Mouse (Mus musculus) heart, embryonic 15.5 days (tissue): ENCODE measurements at regions not wholly inside any gene's neighbourhood (a gene's known extent, or its start where the extent isn't known, plus 50 kb on each side); places are given as distances from the start of the nearest gene placed in this dataset.
"Not testable (repeated sequence)": the region's sequence is repeated elsewhere in the genome, so short reads cannot be mapped to it uniquely, and the experiment has no call there.

ENCODE experiments used
- ATAC-seq: fragments of 200-750 bp; cut with Nextera tagmentation; replicated peaks from 2 replicates; pipeline ENCODE4 v1.8.0; 2017; ENCODE audit warnings: low read depth, moderate TSS enrichment; ENCODE audit not compliant: insufficient number of reproducible peaks, insufficient read depth, low FRiP score
- H3K27ac ChIP-seq: fragments of 300-500 bp; sonication (generic); 2 replicates; pipeline ENCODE4 v1.5.1; 2015; ENCODE audit warnings: mild to moderate bottlenecking, inconsistent platforms
- H3K27me3 ChIP-seq: fragments of 300-500 bp; sonication (generic); 2 replicates; pipeline ENCODE4 v1.6.1; 2015; ENCODE audit warnings: inconsistent platforms
- H3K36me3 ChIP-seq: fragments of 300-500 bp; sonication (generic); 2 replicates; pipeline ENCODE4 v1.6.1; 2015; ENCODE audit warnings: mild to moderate bottlenecking, inconsistent platforms
- H3K4me1 ChIP-seq: fragments of 300-500 bp; sonication (generic); replicated peaks from 2 replicates; pipeline ENCODE4 v1.6.1; 2015; ENCODE audit warnings: inconsistent platforms
- H3K4me2 ChIP-seq: fragments of 300-500 bp; sonication (generic); 2 replicates; pipeline ENCODE4 v1.6.1; 2015; ENCODE audit warnings: inconsistent platforms, mild to moderate bottlenecking, moderate library complexity
- H3K4me3 ChIP-seq: fragments of 300-500 bp; sonication (generic); 2 replicates; pipeline ENCODE4 v1.5.1; 2015; ENCODE audit warnings: mild to moderate bottlenecking, inconsistent platforms
- H3K9ac ChIP-seq: fragments of 300-500 bp; sonication (generic); 2 replicates; pipeline ENCODE4 v1.6.1; 2015; ENCODE audit warnings: mild to moderate bottlenecking, inconsistent platforms
- H3K9me3 ChIP-seq: fragments of 300-500 bp; sonication (generic); replicated peaks from 2 replicates; pipeline ENCODE4 v1.6.1; 2016; ENCODE audit warnings: inconsistent platforms
- WGBS: fragments of 180-500 bp; shearing (Covaris S2); methylation state at CpG from one replicate; pipeline ENCODE4 v1.1.7; 2015; ENCODE audit warnings: mixed read lengths; 5-methylcytosine and 5-hydroxymethylcytosine counted together

- Histone ChIP-seq H3K36me3 (no peaks in the 10 kb centered on the region), H3K27me3 (no peaks in the 10 kb centered on the region), H3K9me3 (no peaks in the 10 kb centered on the region), H3K4me1 (no peaks in the 10 kb centered on the region), H3K27ac (no peak overlapping the region), H3K9ac (no peak overlapping the region), H3K4me3 (no peak overlapping the region), H3K4me2 (no peak overlapping the region)
- 49% methylated on average over 10 of the region's 10 CpGs for WGBS
- ATAC-seq: no peak
These were observed 624.8 kb upstream of the BB014433 start for GRCm38 (mm10) chr8:15670722-15671121.

- Histone ChIP-seq H3K27ac (no peak overlapping the region), H3K4me1 (no peaks in the 10 kb centered on the region), H3K9me3 (no peaks in the 10 kb centered on the region), H3K4me2 (no peak overlapping the region), H3K27me3 (no peaks in the 10 kb centered on the region), H3K36me3 (no peaks in the 10 kb centered on the region), H3K9ac (no peak overlapping the region), H3K4me3 (no peak overlapping the region)
- ATAC-seq: no peak
- WGBS: 79% methylated on average over 5 of the region's 5 CpGs
These were observed 624.4 kb upstream of the BB014433 start for GRCm38 (mm10) chr8:15670298-15670697.

- Histone ChIP-seq H3K27ac (no peak overlapping the region), H3K36me3 (no peaks in the 10 kb centered on the region), H3K9me3 (no peaks in the 10 kb centered on the region), H3K4me3 (no peak overlapping the region), H3K27me3 (no peaks in the 10 kb centered on the region), H3K4me2 (no peak overlapping the region), H3K9ac (no peak overlapping the region), H3K4me1 (no peaks in the 10 kb centered on the region)
- 71% methylated on average over 3 of the region's 3 CpGs for WGBS
- ATAC-seq: no peak
These were observed 623.6 kb upstream of the BB014433 start for GRCm38 (mm10) chr8:15669515-15669914.

GRCm38 (mm10) chr8:15660602-15661001, 614.7 kb upstream of the BB014433 start:
- no peaks in the 10 kb centered on the region for H3K9me3 ChIP-seq
- no peaks in the 10 kb centered on the region for H3K27me3 ChIP-seq
- H3K4me3 ChIP-seq: no peak overlapping the region
- ATAC-seq: no peak
- WGBS: 26% methylated on average over 1 of the region's 1 CpGs
- H3K36me3 ChIP-seq: no peaks in the 10 kb centered on the region
- no peak overlapping the region for H3K4me2 ChIP-seq
- H3K9ac ChIP-seq: no peak overlapping the region
- no peak overlapping the region for H3K27ac ChIP-seq
- no peaks in the 10 kb centered on the region for H3K4me1 ChIP-seq

GRCm38 (mm10) chr8:15634769-15635366, 589.0 kb upstream of the BB014433 start:
- no peak overlapping the region for H3K4me3 ChIP-seq
- H3K4me1 ChIP-seq: no peaks in the 10 kb centered on the region
- no peak for ATAC-seq
- no peak overlapping the region for H3K27ac ChIP-seq
- no peak overlapping the region for H3K9ac ChIP-seq
- no peaks in the 10 kb centered on the region for H3K27me3 ChIP-seq
- H3K36me3 ChIP-seq: no peaks in the 10 kb centered on the region
- H3K4me2 ChIP-seq: no peak overlapping the region
- 72% methylated on average over 4 of the region's 4 CpGs for WGBS
- no peaks in the 10 kb centered on the region for H3K9me3 ChIP-seq

GRCm38 (mm10) chr8:15628584-15628983, 582.7 kb upstream of the BB014433 start:
- WGBS: 67% methylated on average over 2 of the region's 2 CpGs
- no peak overlapping the region for H3K4me2 ChIP-seq
- no peak overlapping the region for H3K9ac ChIP-seq
- no peak overlapping the region for H3K27ac ChIP-seq
- no peaks in the 10 kb centered on the region for H3K4me1 ChIP-seq
- no peaks in the 10 kb centered on the region for H3K27me3 ChIP-seq
- ATAC-seq: no peak
- H3K9me3 ChIP-seq: no peaks in the 10 kb centered on the region
- H3K4me3 ChIP-seq: no peak overlapping the region
- H3K36me3 ChIP-seq: no peaks in the 10 kb centered on the region

GRCm38 (mm10) chr8:15623602-15624392, 577.9 kb upstream of the BB014433 start:
- not testable (repeated sequence) for H3K27ac ChIP-seq, H3K27me3 ChIP-seq, H3K4me3 ChIP-seq, H3K4me1 ChIP-seq, H3K9me3 ChIP-seq, H3K36me3 ChIP-seq, H3K9ac ChIP-seq, ATAC-seq, H3K4me2 ChIP-seq
- 84% methylated on average over 31 of the region's 31 CpGs for WGBS

- H3K9ac ChIP-seq: no peak overlapping the region
- WGBS: 43% methylated on average over 8 of the region's 8 CpGs
- no peak for ATAC-seq
- H3K27ac ChIP-seq: no peak overlapping the region
- H3K27me3 ChIP-seq: no peaks in the 10 kb centered on the region
- no peaks in the 10 kb centered on the region for H3K36me3 ChIP-seq
- H3K4me2 ChIP-seq: no peak overlapping the region
- H3K9me3 ChIP-seq: no peaks in the 10 kb centered on the region
- no peaks in the 10 kb centered on the region for H3K4me1 ChIP-seq
- H3K4me3 ChIP-seq: no peak overlapping the region
These were observed 564.3 kb upstream of the BB014433 start for GRCm38 (mm10) chr8:15610217-15610616.

GRCm38 (mm10) chr8:15607598-15608215, 561.8 kb upstream of the BB014433 start:
- Histone ChIP-seq H3K9ac (no peak overlapping the region), H3K36me3 (no peaks in the 10 kb centered on the region), H3K27ac (no peak overlapping the region), H3K4me3 (no peak overlapping the region), H3K9me3 (no peaks in the 10 kb centered on the region), H3K4me1 (no peaks in the 10 kb centered on the region), H3K27me3 (no peaks in the 10 kb centered on the region), H3K4me2 (no peak overlapping the region)
- 36% methylated on average over 7 of the region's 7 CpGs for WGBS
- ATAC-seq: no peak

- Histone ChIP-seq H3K4me1 (no peaks in the 10 kb centered on the region), H3K9ac (no peak overlapping the region), H3K9me3 (no peaks in the 10 kb centered on the region), H3K4me3 (no peak overlapping the region), H3K27me3 (no peaks in the 10 kb centered on the region), H3K36me3 (no peaks in the 10 kb centered on the region), H3K27ac (no peak overlapping the region), H3K4me2 (no peak overlapping the region)
- no peak for ATAC-seq
- WGBS: 63% methylated on average over 4 of the region's 4 CpGs
These were observed 555.7 kb upstream of the BB014433 start for GRCm38 (mm10) chr8:15601531-15601930.

- Histone ChIP-seq H3K9me3 (no peaks in the 10 kb centered on the region), H3K27me3 (no peaks in the 10 kb centered on the region), H3K9ac (no peak overlapping the region), H3K27ac (no peak overlapping the region), H3K4me3 (no peak overlapping the region), H3K4me2 (no peak overlapping the region), H3K36me3 (no peaks in the 10 kb centered on the region), H3K4me1 (no peaks in the 10 kb centered on the region)
- WGBS: 86% methylated on average over 6 of the region's 6 CpGs
- ATAC-seq: no peak
These were observed 547.2 kb upstream of the BB014433 start for GRCm38 (mm10) chr8:15593106-15593505.

GRCm38 (mm10) chr8:15583782-15584181, 537.9 kb upstream of the BB014433 start:
- Histone ChIP-seq H3K27ac (no peak overlapping the region), H3K9me3 (no peaks in the 10 kb centered on the region), H3K4me2 (no peak overlapping the region), H3K9ac (no peak overlapping the region), H3K4me1 (no peaks in the 10 kb centered on the region), H3K4me3 (no peak overlapping the region), H3K27me3 (no peaks in the 10 kb centered on the region), H3K36me3 (no peaks in the 10 kb centered on the region)
- WGBS: 65% methylated on average over 5 of the region's 5 CpGs
- no peak for ATAC-seq
